Mouse (Mus musculus): ENCODE measurements around the gene Zfp292.

DNA sequence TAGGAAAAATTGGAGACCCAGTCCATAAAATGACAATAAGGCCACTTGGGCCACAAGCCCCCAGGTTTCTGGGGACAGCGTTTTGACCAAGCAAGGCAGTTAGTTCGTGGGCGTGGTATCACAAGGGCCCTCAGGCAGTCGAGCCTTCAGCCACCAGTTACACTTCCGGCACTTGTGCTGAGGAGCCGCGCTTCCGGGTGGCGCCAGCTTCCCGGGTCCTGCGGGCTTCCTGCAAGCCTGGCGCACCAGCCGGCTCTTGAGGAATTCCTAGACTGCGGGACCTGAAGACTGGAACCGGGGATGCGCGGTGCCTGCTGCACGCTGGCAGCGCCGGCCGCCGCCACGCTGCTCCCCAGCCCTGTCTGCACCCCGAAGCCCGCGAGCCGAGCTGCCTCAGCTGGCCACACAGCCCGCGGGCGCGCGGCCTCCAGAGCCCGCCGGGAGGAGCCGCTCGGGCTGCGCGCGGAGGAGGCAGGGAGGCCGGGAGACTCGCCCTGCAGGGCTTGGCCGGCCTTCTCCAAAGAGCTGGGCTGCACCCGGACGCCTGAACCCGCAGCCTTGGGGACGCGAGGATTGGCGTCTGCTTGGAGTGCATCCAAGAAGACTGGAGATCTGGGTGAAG is 3.8 kb upstream of the Zfp292 start:
- TF ChIP-seq CTCF (IDR thresholded peaks at IDR 0.05; ENCODE audit: control insufficient read depth, insufficient read depth, insufficient replicate concordance, low read depth, low read length): no peak
- peak; percentile 67 for TF ChIP-seq POLR2A (IDR thresholded peaks at IDR 0.05; ENCODE audit: control insufficient read depth, low read depth, low read length)

Measured in testis, adult 2 months (tissue).